In genomic region chr1:152724286-152724685, GRCm38 (mm10) we compare ENCODE assay signal across 13 mouse cellular contexts. TPM values are rescaled to one million over a fixed set of nuclear protein-coding genes. Genes with fewer than 3 reads are reported as not detected.
DNase-seq lines count a peak whose midpoint lies in the region; ATAC-seq and TF ChIP-seq lines count a peak whose summit lies in the region.
"Had no signal": no experiment of that assay in that cellular context is flagged by ENCODE, and none has a peak within 500 bp of the region (broad histone marks: within the 10 kb centered on the region; RNA-seq: fewer than 3 reads in every experiment).

No protein-coding gene starts in this region.

- ATAC-seq in common myeloid progenitor, adult 5-6 weeks (replicated peaks; ENCODE audit: low read depth, poor library complexity, severe bottlenecking) = peak; percentile 52; the same call in 1 of the 2 replicates
- ATAC-seq: forebrain, embryonic 13.5 days; hindbrain, embryonic 16.5 days had no signal

- H3K9me3 ChIP-seq in ES-Bruce4 (replicated peaks; ENCODE audit: control insufficient read depth, insufficient read depth, low read length, poor library complexity, severe bottlenecking) = no peaks in the 10 kb centered on the region
- H3K9me3 ChIP-seq: forebrain, embryonic 13.5 days; heart, embryonic 12.5 days had no signal

- peak; percentile 36 for TF ChIP-seq CTCF in kidney, adult 2 months (conservative IDR thresholded peaks at IDR 0.05; ENCODE audit: insufficient read depth, insufficient read length, low read depth, low read length)
- peak; percentile 22 for TF ChIP-seq CTCF in ES-Bruce4 (IDR thresholded peaks at IDR 0.05; ENCODE audit: low read depth, low read length)

- H3K27ac ChIP-seq in kidney, adult 2 months (ENCODE audit: insufficient read depth, low read depth, low read length) = no peak overlapping the region
- H3K27ac ChIP-seq in ES-Bruce4 (ENCODE audit: insufficient read depth, low read length) = no peak overlapping the region
- H3K27ac ChIP-seq: forebrain, embryonic 13.5 days had no signal

- H3K4me3 ChIP-seq in kidney, adult 2 months (ENCODE audit: insufficient read depth, low read depth, low read length) = no peak overlapping the region
- H3K4me3 ChIP-seq in ES-Bruce4 (ENCODE audit: low read depth, low read length) = no peak overlapping the region
- H3K4me3 ChIP-seq: forebrain, embryonic 13.5 days; heart, embryonic 12.5 days had no signal

- no peaks in the 10 kb centered on the region for H3K36me3 ChIP-seq in kidney, adult 2 months (ENCODE audit: control insufficient read depth, insufficient read depth, low read length)
- H3K36me3 ChIP-seq in ES-Bruce4 (ENCODE audit: control insufficient read depth, insufficient read depth, low read length, poor library complexity, severe bottlenecking) = no peaks in the 10 kb centered on the region
- H3K36me3 ChIP-seq: heart, embryonic 12.5 days had no signal

- DNase-seq in kidney, adult 2 months = peak; percentile 47
- no peak for DNase-seq in kidney, postnatal 14 days
- peak; percentile 62 for DNase-seq in 3T3-L1 (ENCODE audit: low read depth, low spot score)
- no peak for DNase-seq in spleen, adult 18-20 months
- no peak for DNase-seq in thymus, postnatal 36 days
- DNase-seq in heart, postnatal 25 days (ENCODE audit: low spot score) = no peak
- DNase-seq: cerebellum, adult 9-11 months had no signal

- no peak for TF ChIP-seq POLR2A in kidney, adult 2 months (IDR thresholded peaks at IDR 0.05; ENCODE audit: low read depth, low read length)
- TF ChIP-seq POLR2A in ES-Bruce4 (IDR thresholded peaks at IDR 0.05; ENCODE audit: insufficient read depth, low read length) = no peak

- H3K27me3 ChIP-seq in kidney, adult 2 months (replicated peaks; ENCODE audit: control insufficient read depth, insufficient read depth, low read length) = no peaks in the 10 kb centered on the region
- H3K27me3 ChIP-seq in ES-Bruce4 (ENCODE audit: control insufficient read depth, insufficient read depth, low read length, poor library complexity, severe bottlenecking) = no peaks in the 10 kb centered on the region
- H3K27me3 ChIP-seq: forebrain, embryonic 13.5 days; heart, embryonic 12.5 days had no signal

- TF ChIP-seq EP300 in ES-Bruce4 (IDR thresholded peaks at IDR 0.05; ENCODE audit: insufficient read depth, low read depth, low read length) = no peak

- H3K4me1 ChIP-seq in kidney, adult 2 months (ENCODE audit: control insufficient read depth, insufficient read depth, low read length) = no peaks in the 10 kb centered on the region
- H3K4me1 ChIP-seq in ES-Bruce4 (ENCODE audit: control insufficient read depth, insufficient read depth, low read length) = no peaks in the 10 kb centered on the region
- H3K4me1 ChIP-seq: forebrain, embryonic 13.5 days had no signal

- intact Hi-C loops in heart, postnatal 25 days (cut with DNase I) = loop anchor here (2.0 kb wide), 1 partner anchor 23 kb away; no protein-coding TSS in a partner anchor

- H3K9ac ChIP-seq in ES-Bruce4 (ENCODE audit: low read depth, poor library complexity, severe bottlenecking) = no peak overlapping the region
- H3K9ac ChIP-seq: forebrain, embryonic 13.5 days; heart, embryonic 12.5 days had no signal

RNA-seq across cellular contexts. Expression of gene Apobec4, which starts 26.1 kb away (rescaled TPM):
- polyA plus RNA-seq in kidney, adult 2 months (2012; rRNA removed) = not detected in 2 replicates
- not detected in 2 replicates for polyA plus RNA-seq in ES-Bruce4 (2011; ENCODE audit: insufficient read depth, insufficient read length, low read depth, missing spikeins)
- not detected in 2 replicates for total RNA-seq in common myeloid progenitor, adult 5-6 weeks (2017)
- not detected for total RNA-seq in heart, postnatal 25 days (2021)
- polyA plus RNA-seq: heart, embryonic 12.5 days; liver, embryonic 16.5 days had no signal

RNA-seq across cellular contexts. Expression of gene Rgl1, which starts 41.9 kb away (rescaled TPM):
- 68.4 and 73.2 TPM in 2 replicates for polyA plus RNA-seq in kidney, adult 2 months (2012; rRNA removed)
- polyA plus RNA-seq in ES-Bruce4 (2011; ENCODE audit: insufficient read depth, insufficient read length, low read depth, missing spikeins) = 3.0 and 5.4 TPM in 2 replicates
- total RNA-seq in common myeloid progenitor, adult 5-6 weeks (2017) = 8.7 and 9.5 TPM in 2 replicates
- total RNA-seq in heart, postnatal 25 days (2021) = 10 to 100 TPM; 37.0 to 38.2 TPM

RNA-seq across cellular contexts. Expression of gene Arpc5, which starts 42.1 kb away (rescaled TPM):
- polyA plus RNA-seq in kidney, adult 2 months (2012; rRNA removed) = 67.4 and 67.5 TPM in 2 replicates
- 108 and 113 TPM in 2 replicates for polyA plus RNA-seq in ES-Bruce4 (2011; ENCODE audit: insufficient read depth, insufficient read length, low read depth, missing spikeins)
- total RNA-seq in common myeloid progenitor, adult 5-6 weeks (2017) = 101 and 118 TPM in 2 replicates
- total RNA-seq in heart, postnatal 25 days (2021) = 10 to 100 TPM; 34.7 to 40.4 TPM

Comparison
In these comparisons a context has a peak if more than half of its experiments do, and no peak if none do; other contexts are left out.
1. DNase-seq: peak in kidney, adult 2 months (single experiment) and 3T3-L1 (single experiment); none in kidney, postnatal 14 days (single experiment), spleen, adult 18-20 months (0 of 2), thymus, postnatal 36 days (0 of 2) and heart, postnatal 25 days (single experiment).